Mouse (Mus musculus): Measurements from ENCODE around the gene Gm17617.

GRCm38 (mm10) chr13:55165831-55166339, 32.5 kb upstream of the Gm17617 start:
- TF ChIP-seq POLR2A (IDR thresholded peaks at IDR 0.05; ENCODE audit: borderline replicate concordance, control insufficient read depth, low read depth, low read length): no peak
- TF ChIP-seq CTCF (IDR thresholded peaks at IDR 0.05; ENCODE audit: control insufficient read depth, insufficient read depth, low read length): no peak

Data from bone marrow, adult 2 months (tissue).